Comparison of ENCODE assay signal across 11 mouse cellular contexts in genomic region chr6:22984520-22985154, GRCm38 (mm10).
A peak's percentile ranks its signal among the peaks of the same experiment; 100 is the strongest.
DNase-seq lines count a peak whose midpoint lies in the region; ATAC-seq and TF ChIP-seq lines count a peak whose summit lies in the region.
"Had no signal": no experiment of that assay in that cellular context is flagged by ENCODE, and none has a peak within 500 bp of the region (broad histone marks: within the 10 kb centered on the region; RNA-seq: fewer than 3 reads in every experiment).

No protein-coding gene starts in this region.

- no peak overlapping the region for H3K9ac ChIP-seq in heart, postnatal 0 days (replicated peaks; ENCODE audit: low read depth, low read length)
- H3K9ac ChIP-seq in hindbrain, embryonic 11.5 days (ENCODE audit: low read depth, low read length) = no peak overlapping the region
- H3K9ac ChIP-seq in midbrain, postnatal 0 days (replicated peaks; ENCODE audit: low read length, poor library complexity, severe bottlenecking) = no peak overlapping the region

- WGBS in heart, postnatal 0 days = 22% methylated on average over 5 of the region's 5 CpGs
- 13% methylated on average over 5 of the region's 5 CpGs for WGBS in hindbrain, embryonic 11.5 days
- 7% methylated on average over 5 of the region's 5 CpGs for WGBS in midbrain, postnatal 0 days

- H3K4me1 ChIP-seq in heart, postnatal 0 days (ENCODE audit: control insufficient read depth, insufficient read depth) = no peaks in the 10 kb centered on the region
- H3K4me1 ChIP-seq in hindbrain, embryonic 11.5 days (replicated peaks; ENCODE audit: control insufficient read depth, insufficient read depth, low read length) = no peaks in the 10 kb centered on the region
- no peaks in the 10 kb centered on the region for H3K4me1 ChIP-seq in midbrain, postnatal 0 days (ENCODE audit: insufficient read depth, low read length)

- H3K27ac ChIP-seq in heart, postnatal 0 days (ENCODE audit: low read depth) = no peak overlapping the region
- no peak overlapping the region for H3K27ac ChIP-seq in hindbrain, embryonic 11.5 days (ENCODE audit: low read depth, low read length)
- H3K27ac ChIP-seq in midbrain, postnatal 0 days (ENCODE audit: low read depth, low read length) = no peak overlapping the region

- H3K27me3 ChIP-seq in heart, postnatal 0 days (ENCODE audit: control insufficient read depth, insufficient read depth, low read length) = no peaks in the 10 kb centered on the region
- no peaks in the 10 kb centered on the region for H3K27me3 ChIP-seq in hindbrain, embryonic 11.5 days (ENCODE audit: control insufficient read depth, insufficient read depth, low read length)
- H3K27me3 ChIP-seq in midbrain, postnatal 0 days (ENCODE audit: insufficient read depth, low read length) = no peaks in the 10 kb centered on the region
- H3K27me3 ChIP-seq: CH12.LX had no signal

- no peak for TF ChIP-seq EP300 in heart, postnatal 0 days (IDR thresholded peaks at IDR 0.05; ENCODE audit: low read depth)

- no peaks in the 10 kb centered on the region for H3K36me3 ChIP-seq in heart, postnatal 0 days (replicated peaks; ENCODE audit: control insufficient read depth, insufficient read depth, low read length)
- no peaks in the 10 kb centered on the region for H3K36me3 ChIP-seq in hindbrain, embryonic 11.5 days (ENCODE audit: control insufficient read depth, insufficient read depth, low read length)
- H3K36me3 ChIP-seq in midbrain, postnatal 0 days (ENCODE audit: insufficient read depth, low read length) = no peaks in the 10 kb centered on the region

- no peak for ATAC-seq in heart, postnatal 0 days (ENCODE audit: insufficient read depth, low read depth)
- peak; percentile 86 for ATAC-seq in hindbrain, embryonic 11.5 days (ENCODE audit: low FRiP score)
- ATAC-seq in midbrain, postnatal 0 days (ENCODE audit: low FRiP score) = peak; percentile 16; the same call in 1 of the 2 replicates

- DNase-seq in heart, postnatal 0 days (ENCODE audit: low spot score) = no peak
- no peak for DNase-seq in heart, adult 9 months (ENCODE audit: low spot score in 2 of 2)
- DNase-seq in embryo, embryonic 11 days = peak; percentile 63
- DNase-seq in hindbrain, embryonic 11.5 days (ENCODE audit: low spot score) = peak; percentile 35
- no peak for DNase-seq in midbrain, postnatal 0 days (ENCODE audit: low spot score)
- DNase-seq in gastrocnemius, adult 8-10 months (ENCODE audit: low spot score in 2 of 2) = no peak
- DNase-seq in layer of hippocampus, adult 18-20 months (ENCODE audit: low spot score in 2 of 2) = no peak
- no peak for DNase-seq in kidney, postnatal 25 days
- DNase-seq: cerebellum, adult 11-12 months; left cerebral cortex, postnatal 4 days had no signal

- TF ChIP-seq CTCF in heart, postnatal 0 days (IDR thresholded peaks at IDR 0.05; ENCODE audit: low read depth) = no peak
- no peak for TF ChIP-seq CTCF in midbrain, postnatal 0 days (IDR thresholded peaks at IDR 0.05)

- H3K4me2 ChIP-seq in heart, postnatal 0 days (ENCODE audit: low read depth, low read length) = peak overlapping the region; percentile 25; the same call in 1 of the 2 replicates
- no peak overlapping the region for H3K4me2 ChIP-seq in hindbrain, embryonic 11.5 days (replicated peaks; ENCODE audit: low read depth, low read length)
- peak overlapping the region; percentile 28 for H3K4me2 ChIP-seq in midbrain, postnatal 0 days (ENCODE audit: low read depth, low read length, poor library complexity, severe bottlenecking)

- H3K9me3 ChIP-seq in heart, postnatal 0 days (replicated peaks; ENCODE audit: control insufficient read depth, low read length) = 0 out of 2 replicates have a peak, but pooled peaks cover 3% of the 10 kb centered on the region
- no peaks in the 10 kb centered on the region for H3K9me3 ChIP-seq in hindbrain, embryonic 11.5 days (ENCODE audit: control insufficient read depth, low read length)
- H3K9me3 ChIP-seq in midbrain, postnatal 0 days (ENCODE audit: low read length) = no peaks in the 10 kb centered on the region

- H3K4me3 ChIP-seq in heart, postnatal 0 days (ENCODE audit: low read depth, low read length) = no peak overlapping the region
- no peak overlapping the region for H3K4me3 ChIP-seq in hindbrain, embryonic 11.5 days (ENCODE audit: low read depth, low read length)
- H3K4me3 ChIP-seq in midbrain, postnatal 0 days (ENCODE audit: low read depth, low read length) = no peak overlapping the region

Comparison
In these comparisons a context has a peak if more than half of its experiments do, and no peak if none do; other contexts are left out.
1. DNase-seq: peak in embryo, embryonic 11 days (single experiment) and hindbrain, embryonic 11.5 days (single experiment); none in heart, postnatal 0 days (single experiment), heart, adult 9 months (0 of 2), midbrain, postnatal 0 days (single experiment), gastrocnemius, adult 8-10 months (0 of 2), layer of hippocampus, adult 18-20 months (0 of 2) and kidney, postnatal 25 days (0 of 2).